Mouse (Mus musculus) spleen, adult 2 months (tissue): ENCODE results near the gene Jund. TPM values are rescaled to one million over a fixed set of nuclear protein-coding genes. Genes with fewer than 3 reads are reported as not detected.

ENCODE experiments used
- DNase-seq, 2 experiments: peaks; one replicate each; pipeline versions ENCODE4 v3.0.0 to v3.0.0-alpha.2; 2012 to 2021; ENCODE audit warnings: low spot score in 2 of 2, low read depth in 1 of 2
- H3K27ac ChIP-seq: fragments of 200-500 bp; 2 replicates; pipeline ENCODE4 v1.5.1; 2012; ENCODE audit warnings: low read length, inconsistent platforms; ENCODE audit not compliant: insufficient read depth
- H3K27me3 ChIP-seq: fragments of 200-500 bp; 2 replicates; pipeline ENCODE4 v1.6.1; 2012; ENCODE audit warnings: mild to moderate bottlenecking, moderate library complexity, low read length, inconsistent platforms; ENCODE audit not compliant: control insufficient read depth, insufficient read depth
- H3K36me3 ChIP-seq: fragments of 200-500 bp; 2 replicates; pipeline ENCODE4 v1.6.1; 2012; ENCODE audit warnings: mild to moderate bottlenecking, low read length, inconsistent platforms; ENCODE audit not compliant: control insufficient read depth, insufficient read depth
- H3K4me1 ChIP-seq: fragments of 200-500 bp; 2 replicates; pipeline ENCODE4 v1.6.1; 2011; ENCODE audit warnings: inconsistent platforms; ENCODE audit not compliant: control insufficient read depth, insufficient read depth, insufficient read length
- H3K4me3 ChIP-seq: fragments of 200-500 bp; 2 replicates; pipeline ENCODE4 v1.5.1; 2011; ENCODE audit warnings: mild to moderate bottlenecking, inconsistent platforms; ENCODE audit not compliant: insufficient read depth, insufficient read length; ENCODE audit errors: extremely low read depth
- CTCF ChIP-seq: fragments of 200-500 bp; IDR thresholded peaks from 2 replicates; pipeline ENCODE4 v1.5.1; 2011; ENCODE audit warnings: mild to moderate bottlenecking, inconsistent platforms; ENCODE audit not compliant: insufficient read depth, insufficient read length, insufficient replicate concordance; ENCODE audit errors: extremely low read depth
- POLR2A ChIP-seq: fragments of 200-500 bp; IDR thresholded peaks from 2 replicates; pipeline ENCODE4 v1.6.1; 2011; ENCODE audit warnings: low read depth, low read length, inconsistent platforms
- WGBS: fragments of 180-500 bp; shearing (Covaris S2); methylation state at CpG from one replicate; pipeline ENCODE4 v1.1.7; 2018; 5-methylcytosine and 5-hydroxymethylcytosine counted together
- polyA plus RNA-seq: library from polyadenylated mRNA; depleted of rRNA; stranded (reverse); fragments of >200 nt; gene quantifications from 2 replicates; pipeline ENCODE4 v1.2.3, GENCODE M21; 2012

The Jund gene
- polyA plus RNA-seq, 1 experiment, result 269 TPM

- Histone ChIP-seq H3K27ac (no peak overlapping the region), H3K27me3 (no peaks in the 10 kb centered on the region), H3K4me1 (peaks cover 16% of the 10 kb centered on the region; the same call in 1 of the 2 replicates), H3K4me3 (no peak overlapping the region), H3K36me3 (peaks cover 11% of the 10 kb centered on the region)
- TF ChIP-seq CTCF (no peak), POLR2A (no peak)
- no peak for DNase-seq
- 91% methylated on average over 2 of the region's 2 CpGs for WGBS
These were observed 3.5 kb downstream of the Jund start for GRCm38 (mm10) chr8:70701982-70702841.

- 89% methylated on average over 3 of the region's 3 CpGs for WGBS
- Histone ChIP-seq H3K4me1 (peaks cover 10% of the 10 kb centered on the region; the same call in 1 of the 2 replicates), H3K36me3 (peaks cover 11% of the 10 kb centered on the region), H3K27me3 (no peaks in the 10 kb centered on the region), H3K4me3 (no peak overlapping the region), H3K27ac (no peak overlapping the region)
- TF ChIP-seq CTCF (no peak), POLR2A (no peak)
- DNase-seq, result no peak
These were observed 4.1 kb downstream of the Jund start for GRCm38 (mm10) chr8:70702842-70703182.

DNA sequence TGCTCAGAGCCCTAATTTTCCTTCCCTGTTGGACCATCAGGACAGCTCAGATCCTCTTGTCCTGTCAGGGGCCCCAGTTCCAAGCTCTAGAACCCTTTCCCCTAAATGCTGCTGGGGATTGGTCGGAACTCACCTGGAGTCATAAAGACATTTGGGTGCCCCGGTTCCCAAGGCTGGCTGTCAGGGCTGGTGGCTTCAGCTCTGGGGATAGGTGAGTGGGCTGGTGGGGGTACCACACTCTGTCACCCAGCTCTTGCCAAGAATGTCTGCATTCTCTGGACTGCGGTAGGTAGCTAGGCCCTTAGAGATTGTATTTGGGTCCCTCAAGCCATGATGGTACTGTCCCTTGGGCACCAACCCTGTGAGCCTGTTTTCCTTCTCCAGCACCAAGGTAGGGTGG lies 4.5 kb downstream of the Jund start, which contains the start of gene Iqcn:
TSS of gene Iqcn (plus strand) at position 171 of the 400 bp plus-strand sequence.
- H3K4me3 ChIP-seq, result no peak within 1 kb of the TSS
- peaks cover 10% of the 10 kb centered on the region; the same call in 1 of the 2 replicates for H3K4me1 ChIP-seq
- H3K36me3 ChIP-seq, result peaks cover 11% of the 10 kb centered on the region
- H3K27me3 ChIP-seq, result no peaks in the 10 kb centered on the region
- no peak for DNase-seq
- no peak for TF ChIP-seq CTCF
- TF ChIP-seq POLR2A, result no peak
- H3K27ac ChIP-seq, result no peak within 1 kb of the TSS
- 95% methylated on average over 3 of the region's 3 CpGs for WGBS

- no peak overlapping the region for H3K4me3 ChIP-seq
- WGBS, result 81% methylated on average over 14 of the region's 14 CpGs
- TF ChIP-seq CTCF (no peak), POLR2A (no peak)
- H3K27ac ChIP-seq, result no peak overlapping the region
- DNase-seq, result no peak
- H3K4me1 ChIP-seq, result no peaks in the 10 kb centered on the region
- no peaks in the 10 kb centered on the region for H3K36me3 ChIP-seq
- no peaks in the 10 kb centered on the region for H3K27me3 ChIP-seq
These were observed 9.5 kb downstream of the Jund start for GRCm38 (mm10) chr8:70708281-70708680.

DNA sequence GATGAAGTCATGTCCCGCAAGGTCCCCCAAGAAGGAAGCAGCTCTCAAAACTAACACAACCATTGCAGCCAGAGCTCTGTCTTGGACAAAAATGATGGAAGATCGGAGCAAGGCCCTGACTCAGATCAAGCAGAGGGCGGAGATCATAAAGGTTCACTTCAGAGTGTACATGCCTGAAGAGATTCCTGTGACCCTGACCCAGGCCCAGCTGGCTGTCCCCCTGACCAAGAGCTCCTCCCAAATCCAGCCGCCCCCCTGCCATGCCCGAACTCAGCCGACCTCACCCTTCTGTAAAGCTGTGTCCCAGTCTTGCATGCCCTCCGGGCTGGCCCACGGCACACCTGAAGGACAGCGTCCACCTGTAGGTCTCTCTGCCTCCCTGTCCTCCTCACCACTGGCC lies 11.0 kb downstream of the Jund start:
- Histone ChIP-seq H3K27ac (no peak overlapping the region), H3K36me3 (no peaks in the 10 kb centered on the region), H3K27me3 (no peaks in the 10 kb centered on the region), H3K4me1 (no peaks in the 10 kb centered on the region), H3K4me3 (no peak overlapping the region)
- no peak for DNase-seq
- 94% methylated on average over 9 of the region's 9 CpGs for WGBS
- TF ChIP-seq CTCF (no peak), POLR2A (no peak)

- TF ChIP-seq CTCF (no peak), POLR2A (no peak)
- Histone ChIP-seq H3K4me1 (no peaks in the 10 kb centered on the region), H3K27me3 (no peaks in the 10 kb centered on the region), H3K36me3 (no peaks in the 10 kb centered on the region), H3K27ac (no peak overlapping the region), H3K4me3 (no peak overlapping the region)
- no peak for DNase-seq
- 96% methylated on average over 1 of the region's 1 CpGs for WGBS
These were observed 11.5 kb downstream of the Jund start for GRCm38 (mm10) chr8:70710296-70710695.

- TF ChIP-seq CTCF, result no peak
- no peak for TF ChIP-seq POLR2A
- Histone ChIP-seq H3K27me3 (no peaks in the 10 kb centered on the region), H3K36me3 (no peaks in the 10 kb centered on the region), H3K27ac (no peak overlapping the region), H3K4me3 (no peak overlapping the region), H3K4me1 (no peaks in the 10 kb centered on the region)
- WGBS, result 86% methylated on average over 11 of the region's 11 CpGs
- no peak for DNase-seq
These were observed 12.3 kb downstream of the Jund start for GRCm38 (mm10) chr8:70711041-70711440.
